Mouse (Mus musculus) small intestine, adult 2 months (tissue): ENCODE measurements around the gene Rab6a.

Experiments
- CTCF ChIP-seq: fragments of 200-500 bp; IDR thresholded peaks from 2 replicates; pipeline ENCODE4 v1.5.1; 2012; ENCODE audit warnings: low read depth, mild to moderate bottlenecking, control low read depth, inconsistent platforms, low read length, moderate library complexity, mixed read lengths; ENCODE audit not compliant: insufficient replicate concordance, insufficient read length; ENCODE audit errors: extremely low read depth
- POLR2A ChIP-seq: fragments of 200-500 bp; IDR thresholded peaks from 2 replicates; pipeline ENCODE4 v1.6.1; 2012; ENCODE audit warnings: low read depth, mild to moderate bottlenecking, control low read depth, inconsistent platforms, low read length, moderate library complexity

DNA sequence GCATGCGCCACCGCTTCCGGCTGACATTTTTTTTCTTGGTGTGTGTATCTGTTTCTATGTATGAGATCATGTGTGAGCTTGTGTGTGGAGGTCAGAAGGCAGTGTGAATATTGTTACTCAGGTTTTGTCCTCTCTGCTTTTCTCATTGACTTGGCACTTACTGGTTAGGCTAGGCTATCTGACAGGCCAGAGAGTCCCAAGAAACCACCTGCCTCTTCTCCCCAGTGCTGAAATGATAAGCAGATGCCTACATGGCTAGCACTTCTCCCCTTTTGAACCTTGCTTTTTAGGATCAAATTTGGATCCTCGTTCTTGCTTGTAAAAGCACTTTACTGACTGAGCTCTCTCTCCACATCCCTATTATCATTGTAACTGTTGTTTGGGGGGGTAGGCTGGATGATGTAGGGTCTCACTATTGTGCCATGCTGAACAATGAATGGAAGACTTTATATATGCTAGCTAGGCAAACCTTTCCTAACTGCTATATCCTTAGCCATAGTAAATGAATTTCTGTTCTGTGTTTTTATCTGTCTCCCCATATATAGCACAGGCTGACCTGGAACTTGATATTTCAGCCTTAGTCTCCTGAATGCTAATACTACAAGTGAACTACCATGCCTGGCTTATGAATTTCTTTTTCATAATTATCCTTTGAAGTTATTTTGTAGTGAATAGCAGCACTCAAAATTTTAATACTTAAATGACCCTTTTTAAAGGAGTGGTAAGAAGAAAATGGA lies 9.1 kb downstream of the Rab6a start:
- TF ChIP-seq POLR2A (no peak), CTCF (no peak)
